Mouse (Mus musculus): ENCODE measurements around the gene Ramp2. TPM values are rescaled to one million over a fixed set of nuclear protein-coding genes. Genes with fewer than 3 reads are reported as not detected.

Gene Ramp2
- polyA plus RNA-seq (2012; rRNA removed): 28.0 and 40.4 TPM in 2 replicates

GRCm38 (mm10) chr11:101245855-101246701, at the start of gene Ramp2:
Ramp2 (plus strand) TSS chr11:101246028.

GRCm38 (mm10) chr11:101226065-101226701, 19.6 kb upstream of the Ramp2 start, which contains the start of gene Ezh1:
Ezh1 (minus strand) TSS chr11:101226463.

GRCm38 (mm10) chr11:101253613-101254389, 8.0 kb downstream of the Ramp2 start, which contains the start of gene Vps25:
Vps25 (plus strand) TSS chr11:101253707.

GRCm38 (mm10) chr11:101259948-101260825, 14.4 kb downstream of the Ramp2 start, which contains the start of gene Wnk4:
Wnk4 (plus strand) TSS chr11:101260567.

GRCm38 (mm10) chr11:101278223-101279192, 32.7 kb downstream of the Ramp2 start, which contains the start of the genes Cntd1 and Coa3:
Cntd1 (plus strand) TSS chr11:101279012.
Coa3 (minus strand) TSS chr11:101279114.

GRCm38 (mm10) chr11:101302004-101302798, 56.4 kb downstream of the Ramp2 start, which contains the start of gene Becn1:
Becn1 (minus strand) TSS chr11:101302286.

Other genes with a start within 250 kb of the Ramp2 start
- gene Atp6v0a1, start 236.6 kb upstream of the Ramp2 start, polyA plus RNA-seq (2012; rRNA removed): 46.3 and 53.1 TPM in 2 replicates
- gene Naglu, start 176.0 kb upstream of the Ramp2 start, polyA plus RNA-seq (2012; rRNA removed): 19.1 and 22.4 TPM in 2 replicates
- 0.17 and 0.28 TPM in 2 replicates for gene Hsd17b1, start 167.6 kb upstream of the Ramp2 start, polyA plus RNA-seq (2012; rRNA removed)
- 21.0 and 26.1 TPM in 2 replicates for gene Coasy, start 163.5 kb upstream of the Ramp2 start, polyA plus RNA-seq (2012; rRNA removed)
- gene Mlx, start 158.8 kb upstream of the Ramp2 start, polyA plus RNA-seq (2012; rRNA removed): 30.3 and 32.5 TPM in 2 replicates
- gene Psmc3ip, start 150.6 kb upstream of the Ramp2 start, polyA plus RNA-seq (2012; rRNA removed): 0.12 and 0.17 TPM in 2 replicates
- 22.6 and 22.7 TPM in 2 replicates for gene Retreg3, start 126.1 kb upstream of the Ramp2 start, polyA plus RNA-seq (2012; rRNA removed)
- gene Tubg1, start 126.1 kb upstream of the Ramp2 start, polyA plus RNA-seq (2012; rRNA removed): 8.8 and 9.5 TPM in 2 replicates
- gene Tubg2, start 90.1 kb upstream of the Ramp2 start, polyA plus RNA-seq (2012; rRNA removed): 2.2 and 2.7 TPM in 2 replicates
- 2.1 and 3.0 TPM in 2 replicates for gene Cntnap1, start 75.5 kb upstream of the Ramp2 start, polyA plus RNA-seq (2012; rRNA removed)
- gene Plekhh3, start 74.7 kb upstream of the Ramp2 start, polyA plus RNA-seq (2012; rRNA removed): 48.6 and 67.7 TPM in 2 replicates
- 0.55 TPM in 1 of 2 replicates, not detected in the other for gene Ccr10, start 70.6 kb upstream of the Ramp2 start, polyA plus RNA-seq (2012; rRNA removed)
- 9.5 and 10.8 TPM in 2 replicates for gene Ezh1, start 19.6 kb upstream of the Ramp2 start, polyA plus RNA-seq (2012; rRNA removed)
- gene Vps25, start 7.7 kb downstream of the Ramp2 start, polyA plus RNA-seq (2012; rRNA removed): 72.1 and 77.8 TPM in 2 replicates
- gene Wnk4, start 14.5 kb downstream of the Ramp2 start, polyA plus RNA-seq (2012; rRNA removed): 11.2 TPM in 2 replicates
- 0.04 and 0.05 TPM in 2 replicates for gene Cntd1, start 33.0 kb downstream of the Ramp2 start, polyA plus RNA-seq (2012; rRNA removed)
- gene Coa3, start 33.1 kb downstream of the Ramp2 start, polyA plus RNA-seq (2012; rRNA removed): 322 and 371 TPM in 2 replicates
- 45.6 and 56.4 TPM in 2 replicates for gene Becn1, start 56.3 kb downstream of the Ramp2 start, polyA plus RNA-seq (2012; rRNA removed)
- gene Psme3, start 70.2 kb downstream of the Ramp2 start, polyA plus RNA-seq (2012; rRNA removed): 15.1 and 19.9 TPM in 2 replicates
- gene Aoc2, start 79.0 kb downstream of the Ramp2 start, polyA plus RNA-seq (2012; rRNA removed): 2.2 and 2.3 TPM in 2 replicates
- 10.8 and 13.3 TPM in 2 replicates for gene Aoc3, start 84.6 kb downstream of the Ramp2 start, polyA plus RNA-seq (2012; rRNA removed)
- gene G6pc, start 121.5 kb downstream of the Ramp2 start, polyA plus RNA-seq (2012; rRNA removed): not detected in 2 replicates
- gene Aarsd1, start 171.6 kb downstream of the Ramp2 start, polyA plus RNA-seq (2012; rRNA removed): 9.5 and 10.3 TPM in 2 replicates
- gene Gm27029, start 178.8 kb downstream of the Ramp2 start, polyA plus RNA-seq (2012; rRNA removed): not detected in 2 replicates
- gene Rundc1, start 179.1 kb downstream of the Ramp2 start, polyA plus RNA-seq (2012; rRNA removed): 15.6 and 17.9 TPM in 2 replicates
- gene Ptges3l, start 179.3 kb downstream of the Ramp2 start, polyA plus RNA-seq (2012; rRNA removed): 2.6 and 3.7 TPM in 2 replicates
- gene Rpl27, start 196.3 kb downstream of the Ramp2 start, polyA plus RNA-seq (2012; rRNA removed): 103 and 107 TPM in 2 replicates
- gene Ifi35, start 202.4 kb downstream of the Ramp2 start, polyA plus RNA-seq (2012; rRNA removed): 16.6 and 18.3 TPM in 2 replicates
- gene Rnd2, start 219.0 kb downstream of the Ramp2 start, polyA plus RNA-seq (2012; rRNA removed): 7.1 and 8.6 TPM in 2 replicates
- 72.9 and 93.3 TPM in 2 replicates for gene Vat1, start 220.2 kb downstream of the Ramp2 start, polyA plus RNA-seq (2012; rRNA removed)

Data from stomach, adult 2 months (tissue).